Mouse (Mus musculus): ENCODE results near the gene Rab19.

DNA sequence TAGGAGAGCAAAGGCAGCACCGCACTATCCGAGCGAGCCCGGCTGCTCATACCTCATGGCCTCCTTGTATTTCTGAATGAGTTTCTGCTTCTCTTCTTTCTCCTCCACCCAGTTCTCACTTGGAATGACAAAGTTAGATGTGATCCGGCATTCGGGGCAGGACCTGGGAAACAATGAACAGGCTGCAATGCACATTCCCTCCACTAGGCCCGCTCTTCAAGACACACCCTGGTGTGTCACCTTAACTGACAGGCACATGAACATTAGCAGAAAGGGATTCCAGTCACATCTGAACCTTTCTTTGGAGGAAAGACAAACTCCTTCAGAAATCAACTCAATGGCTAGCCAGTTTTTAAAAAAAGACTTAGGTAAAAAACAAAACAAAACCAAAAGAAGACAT is 19.4 kb downstream of the Rab19 start:
- TF ChIP-seq TAL1 (IDR thresholded peaks at IDR 0.05; ENCODE audit: low read length) (no peak), ZC3H11A (IDR thresholded peaks at IDR 0.05; ENCODE audit: low read depth, low read length) (no peak), SMC3 (IDR thresholded peaks at IDR 0.05; ENCODE audit: low read depth, low read length) (no peak), MYC (IDR thresholded peaks at IDR 0.05; ENCODE audit: low read depth, low read length) (no peak)

All from MEL (cell line).